Mouse (Mus musculus): ENCODE results near the gene Vwa3b. TPM values are rescaled to one million over a fixed set of nuclear protein-coding genes. Genes with fewer than 3 reads are reported as not detected.

Gene Vwa3b
- polyA plus RNA-seq, 1 experiment from 2014 or later, result 0.82 TPM

DNA sequence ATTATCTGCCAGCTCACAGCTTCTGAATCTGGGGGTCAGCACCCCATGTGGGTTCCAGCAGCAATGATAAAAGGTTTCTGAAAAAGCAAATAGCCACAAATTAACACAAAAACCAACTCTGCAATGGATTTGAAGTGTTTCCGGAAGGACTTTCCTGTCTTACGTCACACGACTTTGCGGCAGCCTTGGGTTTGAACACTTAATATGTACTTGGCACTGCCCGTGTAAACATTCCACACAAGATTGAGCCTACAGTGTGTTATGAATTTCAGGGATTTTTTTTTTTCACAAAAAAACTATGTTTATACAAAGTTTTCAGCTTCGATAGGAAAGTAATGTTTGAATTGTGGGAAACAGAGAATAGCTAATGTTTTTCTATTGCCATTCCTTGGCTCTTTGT, 7.4 kb upstream of the Vwa3b start:
- H3K4me3 ChIP-seq (replicated peaks), result no peak overlapping the region
- H3K27me3 ChIP-seq, result no peaks in the 10 kb centered on the region
- no peak overlapping the region for H3K4me2 ChIP-seq
- ATAC-seq (ENCODE audit: low FRiP score), result no peak
- no peaks in the 10 kb centered on the region for H3K36me3 ChIP-seq (replicated peaks)
- no peak overlapping the region for H3K9ac ChIP-seq
- H3K4me1 ChIP-seq, result no peaks in the 10 kb centered on the region
- H3K9me3 ChIP-seq, result no peaks in the 10 kb centered on the region
- no peak overlapping the region for H3K27ac ChIP-seq
- 91% methylated on average over 6 of the region's 6 CpGs for WGBS

- Histone ChIP-seq H3K36me3 (replicated peaks) (no peaks in the 10 kb centered on the region), H3K27me3 (no peaks in the 10 kb centered on the region), H3K4me2 (no peak overlapping the region), H3K9me3 (no peaks in the 10 kb centered on the region), H3K9ac (no peak overlapping the region), H3K4me1 (no peaks in the 10 kb centered on the region), H3K4me3 (replicated peaks) (no peak overlapping the region), H3K27ac (no peak overlapping the region)
- no peak for ATAC-seq (ENCODE audit: low FRiP score)
- 89% methylated on average over 2 of the region's 2 CpGs for WGBS
Measured at GRCm38 (mm10) chr1:37022704-37023103, 3.7 kb upstream of the Vwa3b start.

DNA sequence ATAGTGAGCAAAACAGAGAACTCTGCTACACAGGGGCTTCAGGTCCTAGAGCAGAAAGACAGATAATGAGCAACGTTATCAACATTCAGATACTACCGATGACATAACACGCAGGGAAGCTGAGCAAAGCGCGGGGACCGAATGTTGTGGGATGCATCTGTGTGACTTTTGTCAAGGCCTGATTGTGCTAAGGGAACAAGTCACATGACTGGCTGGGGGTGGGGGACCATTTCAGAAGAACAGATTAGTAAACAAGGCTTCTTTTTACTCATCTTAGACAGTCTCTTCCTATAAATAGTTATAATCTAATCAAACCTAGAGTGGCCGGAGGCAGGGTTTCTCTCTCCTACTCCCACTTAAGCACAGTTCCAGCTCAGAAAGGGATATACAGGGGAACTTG, 1.7 kb upstream of the Vwa3b start:
- H3K9me3 ChIP-seq, result no peaks in the 10 kb centered on the region
- H3K27me3 ChIP-seq, result no peaks in the 10 kb centered on the region
- no peak overlapping the region for H3K9ac ChIP-seq
- 90% methylated on average over 7 of the region's 7 CpGs for WGBS
- H3K36me3 ChIP-seq (replicated peaks), result no peaks in the 10 kb centered on the region
- no peak overlapping the region for H3K4me2 ChIP-seq
- no peak for ATAC-seq (ENCODE audit: low FRiP score)
- peaks cover 8% of the 10 kb centered on the region for H3K4me1 ChIP-seq
- H3K27ac ChIP-seq, result no peak overlapping the region
- H3K4me3 ChIP-seq (replicated peaks), result no peak overlapping the region

GRCm38 (mm10) chr1:37025376-37025775, 1.0 kb upstream of the Vwa3b start:
- Histone ChIP-seq H3K9ac (no peak overlapping the region), H3K27ac (no peak overlapping the region), H3K27me3 (no peaks in the 10 kb centered on the region), H3K4me2 (no peak overlapping the region), H3K4me1 (peaks cover 9% of the 10 kb centered on the region), H3K4me3 (replicated peaks) (no peak overlapping the region), H3K9me3 (no peaks in the 10 kb centered on the region), H3K36me3 (replicated peaks) (no peaks in the 10 kb centered on the region)
- WGBS, result 82% methylated on average over 1 of the region's 1 CpGs
- ATAC-seq (ENCODE audit: low FRiP score), result no peak

- WGBS, result 86% methylated on average over 6 of the region's 6 CpGs
Measured at GRCm38 (mm10) chr1:37026866-37027265, 470 bp downstream of the Vwa3b start.

DNA sequence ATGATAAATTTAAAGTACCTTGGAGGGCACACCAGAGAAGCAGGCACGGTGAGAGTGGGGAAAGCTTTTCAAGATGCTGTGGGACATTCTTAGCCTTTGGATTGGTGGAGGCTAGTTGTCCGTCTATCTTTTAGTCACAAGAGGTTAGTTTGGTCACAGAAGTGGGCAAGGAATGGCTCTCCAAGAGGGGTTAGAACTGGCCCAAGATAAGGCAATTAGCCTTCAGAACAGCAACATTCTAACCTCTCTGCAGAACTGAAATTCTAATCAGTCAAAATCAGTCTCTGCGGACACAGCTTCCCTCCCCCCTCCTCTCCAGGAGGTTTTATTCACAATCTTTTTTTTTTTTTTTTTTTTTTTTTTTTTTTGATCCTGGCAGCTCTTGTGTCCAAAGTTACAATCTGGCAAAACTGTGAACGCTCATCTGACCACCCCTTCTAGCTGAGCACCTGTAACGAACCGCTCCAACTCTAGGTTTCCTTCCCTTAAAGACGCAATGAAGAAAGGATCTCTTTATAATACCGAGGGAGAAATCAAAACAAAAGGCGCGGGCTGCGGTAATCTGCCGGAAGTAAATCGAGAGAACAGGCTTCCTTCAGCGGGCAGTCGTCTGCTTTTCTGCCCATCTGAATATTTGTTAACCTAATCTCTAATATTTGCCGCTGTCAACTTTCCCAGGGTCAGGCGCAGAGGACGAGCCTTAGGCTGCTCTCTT, 2.2 kb downstream of the Vwa3b start:
- 3% methylated on average over 18 of the region's 18 CpGs for WGBS
- H3K27ac ChIP-seq, result peak overlapping the region; percentile 56

More at GRCm38 (mm10) chr1:37026866-37027265, 470 bp downstream of the Vwa3b start:
- Histone ChIP-seq H3K27ac (no peak overlapping the region), H3K4me1 (peaks cover 9% of the 10 kb centered on the region), H3K4me3 (replicated peaks) (no peak overlapping the region), H3K27me3 (no peaks in the 10 kb centered on the region; the same call in 1 of the 2 replicates), H3K36me3 (replicated peaks) (no peaks in the 10 kb centered on the region), H3K9ac (no peak overlapping the region), H3K4me2 (no peak overlapping the region), H3K9me3 (no peaks in the 10 kb centered on the region)
- ATAC-seq (ENCODE audit: low FRiP score), result no peak

GRCm38 (mm10) chr1:37029154-37029907, 2.9 kb downstream of the Vwa3b start:
- ATAC-seq (ENCODE audit: low FRiP score), result peak; percentile 99
- Histone ChIP-seq H3K27ac (peak overlapping the region; percentile 56), H3K4me3 (replicated peaks) (peak overlapping the region; percentile 54), H3K27me3 (no peaks in the 10 kb centered on the region; the same call in 1 of the 2 replicates), H3K4me2 (peak overlapping the region; percentile 85), H3K4me1 (peaks cover 9% of the 10 kb centered on the region), H3K9me3 (no peaks in the 10 kb centered on the region), H3K9ac (peak overlapping the region; percentile 53), H3K36me3 (replicated peaks) (no peaks in the 10 kb centered on the region)
- WGBS, result 2% methylated on average over 26 of the region's 26 CpGs

More for the DNA sequence above, 2.2 kb downstream of the Vwa3b start:
- ATAC-seq (ENCODE audit: low FRiP score), result peak; percentile 30; the same call in 1 of the 2 replicates
- H3K4me1 ChIP-seq, result peaks cover 9% of the 10 kb centered on the region
- no peaks in the 10 kb centered on the region for H3K36me3 ChIP-seq (replicated peaks)
- peak overlapping the region; percentile 53 for H3K9ac ChIP-seq
- peak overlapping the region; percentile 85 for H3K4me2 ChIP-seq
- no peaks in the 10 kb centered on the region; the same call in 1 of the 2 replicates for H3K27me3 ChIP-seq
- H3K4me3 ChIP-seq (replicated peaks), result peak overlapping the region; percentile 54
- H3K9me3 ChIP-seq, result no peaks in the 10 kb centered on the region

GRCm38 (mm10) chr1:37029942-37030341, 3.5 kb downstream of the Vwa3b start:
- Histone ChIP-seq H3K4me2 (peak overlapping the region; percentile 85; the same call in 1 of the 2 replicates), H3K27me3 (no peaks in the 10 kb centered on the region; the same call in 1 of the 2 replicates), H3K27ac (no peak overlapping the region), H3K9ac (no peak overlapping the region), H3K9me3 (no peaks in the 10 kb centered on the region), H3K4me1 (peaks cover 9% of the 10 kb centered on the region), H3K36me3 (replicated peaks) (no peaks in the 10 kb centered on the region), H3K4me3 (replicated peaks) (no peak overlapping the region)
- 44% methylated on average over 5 of the region's 5 CpGs for WGBS
- no peak for ATAC-seq (ENCODE audit: low FRiP score)

- no peak overlapping the region for H3K27ac ChIP-seq
- WGBS, result 84% methylated on average over 2 of the region's 2 CpGs
- no peak overlapping the region for H3K9ac ChIP-seq
- H3K9me3 ChIP-seq, result no peaks in the 10 kb centered on the region
- H3K36me3 ChIP-seq (replicated peaks), result no peaks in the 10 kb centered on the region
- no peak for ATAC-seq (ENCODE audit: low FRiP score)
- H3K27me3 ChIP-seq, result no peaks in the 10 kb centered on the region; the same call in 1 of the 2 replicates
- H3K4me3 ChIP-seq (replicated peaks), result no peak overlapping the region
- H3K4me2 ChIP-seq, result no peak overlapping the region
- peaks cover 9% of the 10 kb centered on the region for H3K4me1 ChIP-seq
Measured at GRCm38 (mm10) chr1:37030693-37031092, 4.3 kb downstream of the Vwa3b start.

GRCm38 (mm10) chr1:37035879-37036278, 9.5 kb downstream of the Vwa3b start:
- H3K27me3 ChIP-seq, result no peaks in the 10 kb centered on the region; the same call in 1 of the 2 replicates
- no peak overlapping the region for H3K4me3 ChIP-seq (replicated peaks)
- no peaks in the 10 kb centered on the region for H3K9me3 ChIP-seq
- WGBS, result 94% methylated on average over 8 of the region's 8 CpGs
- no peaks in the 10 kb centered on the region for H3K36me3 ChIP-seq (replicated peaks)
- no peak overlapping the region for H3K27ac ChIP-seq
- ATAC-seq (ENCODE audit: low FRiP score), result no peak
- no peaks in the 10 kb centered on the region for H3K4me1 ChIP-seq
- H3K9ac ChIP-seq, result no peak overlapping the region
- no peak overlapping the region for H3K4me2 ChIP-seq

- H3K36me3 ChIP-seq (replicated peaks), result no peaks in the 10 kb centered on the region
- WGBS, result 90% methylated on average over 7 of the region's 7 CpGs
- H3K27ac ChIP-seq, result no peak overlapping the region
- no peaks in the 10 kb centered on the region for H3K9me3 ChIP-seq
- H3K9ac ChIP-seq, result no peak overlapping the region
- no peaks in the 10 kb centered on the region for H3K4me1 ChIP-seq
- H3K27me3 ChIP-seq, result no peaks in the 10 kb centered on the region
- no peak overlapping the region for H3K4me3 ChIP-seq (replicated peaks)
- H3K4me2 ChIP-seq, result no peak overlapping the region
- ATAC-seq (ENCODE audit: low FRiP score), result no peak
Measured at GRCm38 (mm10) chr1:37041126-37041525, 14.7 kb downstream of the Vwa3b start.

- H3K9ac ChIP-seq, result no peak overlapping the region
- no peak for ATAC-seq (ENCODE audit: low FRiP score)
- H3K4me1 ChIP-seq, result no peaks in the 10 kb centered on the region
- H3K4me2 ChIP-seq, result no peak overlapping the region
- no peak overlapping the region for H3K27ac ChIP-seq
- no peak overlapping the region for H3K4me3 ChIP-seq (replicated peaks)
- H3K9me3 ChIP-seq, result no peaks in the 10 kb centered on the region
- no peaks in the 10 kb centered on the region for H3K27me3 ChIP-seq
- no peaks in the 10 kb centered on the region for H3K36me3 ChIP-seq (replicated peaks)
- 89% methylated on average over 5 of the region's 5 CpGs for WGBS
Measured at GRCm38 (mm10) chr1:37041856-37042255, 15.5 kb downstream of the Vwa3b start.

Data from forebrain, embryonic 12.5 days (tissue).